Comparison of ENCODE assay signal across 9 mouse cellular contexts in the genomic region with DNA sequence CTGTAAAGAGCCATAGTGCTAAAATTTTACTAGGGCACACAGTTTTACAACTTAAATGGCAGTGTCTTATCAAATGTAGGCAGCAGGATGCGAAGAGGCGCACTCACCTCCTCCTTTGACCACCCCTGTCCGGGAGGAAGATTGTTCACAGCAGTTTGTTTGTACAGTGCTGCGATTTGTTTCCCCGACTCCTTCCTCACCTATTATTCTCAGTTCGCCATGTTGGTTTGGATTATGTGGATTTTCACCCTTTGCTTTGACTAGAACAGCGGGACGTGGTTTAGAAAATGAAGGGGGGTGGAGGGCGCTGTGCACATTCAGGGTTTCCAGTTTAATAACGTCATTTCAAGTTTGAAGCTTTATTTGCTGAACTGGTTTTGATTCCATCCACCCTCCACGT. TPM values are rescaled to one million over a fixed set of nuclear protein-coding genes. Genes with fewer than 3 reads are reported as not detected.
DNase-seq lines count a peak whose midpoint lies in the region; ATAC-seq and TF ChIP-seq lines count a peak whose summit lies in the region.
"Had no signal": no experiment of that assay in that cellular context is flagged by ENCODE, and none has a peak within 500 bp of the region (broad histone marks: within the 10 kb centered on the region; RNA-seq: fewer than 3 reads in every experiment).

No protein-coding gene starts in this region.

- H3K4me1 ChIP-seq in heart, embryonic 11.5 days (ENCODE audit: control insufficient read depth, insufficient read depth, low read length), result no peaks in the 10 kb centered on the region
- peaks cover 4% of the 10 kb centered on the region; the same call in 1 of the 2 replicates for H3K4me1 ChIP-seq in heart, embryonic 15.5 days (replicated peaks)
- no peaks in the 10 kb centered on the region for H3K4me1 ChIP-seq in liver, embryonic 14.5 days (replicated peaks; ENCODE audit: control insufficient read depth in 2 of 2, insufficient read depth in 2 of 2, low read length in 1 of 2)
- no peaks in the 10 kb centered on the region; the same call in 1 of the 2 replicates for H3K4me1 ChIP-seq in stomach, embryonic 16.5 days (ENCODE audit: control insufficient read depth, insufficient read depth, low read length)

- TF ChIP-seq EP300 in liver, embryonic 14.5 days (IDR thresholded peaks at IDR 0.05; ENCODE audit: low read depth), result no peak

- peak overlapping the region; percentile 80 for H3K4me2 ChIP-seq in heart, embryonic 11.5 days
- peak overlapping the region; percentile 81 for H3K4me2 ChIP-seq in heart, embryonic 15.5 days
- H3K4me2 ChIP-seq in liver, embryonic 14.5 days (ENCODE audit: low read depth), result peak overlapping the region; percentile 48
- H3K4me2 ChIP-seq in stomach, embryonic 16.5 days (ENCODE audit: low read depth, low read length), result peak overlapping the region; percentile 86

- no peaks in the 10 kb centered on the region for H3K36me3 ChIP-seq in heart, embryonic 11.5 days (ENCODE audit: control insufficient read depth, insufficient read depth, low read length)
- H3K36me3 ChIP-seq in heart, embryonic 15.5 days, result no peaks in the 10 kb centered on the region
- no peaks in the 10 kb centered on the region for H3K36me3 ChIP-seq in liver, embryonic 14.5 days (replicated peaks; ENCODE audit: control insufficient read depth, insufficient read depth, low read depth)
- H3K36me3 ChIP-seq in stomach, embryonic 16.5 days (ENCODE audit: control insufficient read depth, insufficient read depth, low read length), result no peaks in the 10 kb centered on the region

- peak overlapping the region; percentile 60 for H3K27ac ChIP-seq in heart, embryonic 11.5 days (ENCODE audit: low read depth, low read length)
- H3K27ac ChIP-seq in heart, embryonic 15.5 days, result peak overlapping the region; percentile 89
- H3K27ac ChIP-seq in liver, embryonic 14.5 days, result no peak overlapping the region
- peak overlapping the region; percentile 77 for H3K27ac ChIP-seq in stomach, embryonic 16.5 days (ENCODE audit: low read length)

- no peak; the same call in 1 of the 2 replicates for ATAC-seq in heart, embryonic 11.5 days (replicated peaks; ENCODE audit: insufficient number of reproducible peaks, low FRiP score, low TSS enrichment)
- 0 out of 2 replicates have a peak, but pooled peaks have one; percentile 31 for ATAC-seq in heart, embryonic 15.5 days (replicated peaks; ENCODE audit: insufficient number of reproducible peaks, insufficient read depth, low FRiP score, low read depth)
- no peak for ATAC-seq in liver, embryonic 14.5 days (ENCODE audit: insufficient read depth)
- no peak for ATAC-seq in stomach, embryonic 16.5 days (ENCODE audit: insufficient read depth, low FRiP score)
- no peak for ATAC-seq in erythroblast, adult 5-6 weeks (replicated peaks; ENCODE audit: low FRiP score, poor library complexity, severe bottlenecking)

- DNase-seq in heart, adult 11 months, result no peak
- DNase-seq in brain, adult 2 months (ENCODE audit: low read depth, low spot score), result peak; percentile 43
- DNase-seq in liver, embryonic 14.5 days (ENCODE audit: low read depth in 3 of 3, low spot score in 3 of 3), result no peak
- no peak for DNase-seq in B cell, adult 2 months

- H3K27me3 ChIP-seq in heart, embryonic 11.5 days (ENCODE audit: control insufficient read depth, insufficient read depth, low read length), result no peaks in the 10 kb centered on the region
- H3K27me3 ChIP-seq in heart, embryonic 15.5 days, result no peaks in the 10 kb centered on the region
- peaks cover 3% of the 10 kb centered on the region; the same call in 1 of the 2 replicates for H3K27me3 ChIP-seq in liver, embryonic 14.5 days (ENCODE audit: control insufficient read depth, insufficient read depth, low read length)
- no peaks in the 10 kb centered on the region for H3K27me3 ChIP-seq in stomach, embryonic 16.5 days (ENCODE audit: control insufficient read depth, insufficient read depth, low read length)

- WGBS in heart, embryonic 11.5 days (ENCODE audit: insufficient replicate concordance), result 3% methylated on average over 11 of the region's 11 CpGs
- WGBS in heart, embryonic 15.5 days, result 3% methylated on average over 11 of the region's 11 CpGs
- WGBS in liver, embryonic 14.5 days (ENCODE audit: insufficient replicate concordance), result 2% methylated on average over 11 of the region's 11 CpGs
- 2% methylated on average over 11 of the region's 11 CpGs for WGBS in stomach, embryonic 16.5 days

- peak overlapping the region; percentile 79 for H3K9ac ChIP-seq in heart, embryonic 11.5 days (ENCODE audit: low read depth, low read length)
- H3K9ac ChIP-seq in heart, embryonic 15.5 days, result peak overlapping the region; percentile 79
- H3K9ac ChIP-seq in liver, embryonic 14.5 days (replicated peaks), result no peak overlapping the region
- peak overlapping the region; percentile 82 for H3K9ac ChIP-seq in stomach, embryonic 16.5 days (ENCODE audit: low read length)

- no peaks in the 10 kb centered on the region for H3K9me3 ChIP-seq in heart, embryonic 11.5 days (replicated peaks; ENCODE audit: control insufficient read depth, low read length)
- no peaks in the 10 kb centered on the region for H3K9me3 ChIP-seq in heart, embryonic 15.5 days (replicated peaks)
- H3K9me3 ChIP-seq in liver, embryonic 14.5 days (ENCODE audit: control insufficient read depth, low read length), result no peaks in the 10 kb centered on the region
- no peaks in the 10 kb centered on the region for H3K9me3 ChIP-seq in stomach, embryonic 16.5 days (replicated peaks; ENCODE audit: control insufficient read depth, low read length)

- TF ChIP-seq CTCF in liver, embryonic 14.5 days (IDR thresholded peaks at IDR 0.05; ENCODE audit: low read depth), result no peak

- H3K4me3 ChIP-seq in heart, embryonic 11.5 days (ENCODE audit: low read depth, low read length), result peak overlapping the region; percentile 64
- H3K4me3 ChIP-seq in heart, embryonic 15.5 days, result peak overlapping the region; percentile 80
- peak overlapping the region; percentile 25 to 52; a peak in 2 of 4 replicates for H3K4me3 ChIP-seq in liver, embryonic 14.5 days (ENCODE audit: insufficient read depth in 1 of 2, low read depth in 2 of 2, low read length in 2 of 2)
- peak overlapping the region; percentile 74 for H3K4me3 ChIP-seq in stomach, embryonic 16.5 days (replicated peaks; ENCODE audit: low read length)
- H3K4me3 ChIP-seq: erythroblast, embryonic 14.5 days had no signal

RNA-seq across cellular contexts. Expression of gene Epha3, which starts 6.4 kb away (rescaled TPM):
- 10.7 and 11.9 TPM in 2 replicates for polyA plus RNA-seq in heart, embryonic 11.5 days (2014; fragmentation: Nextera tagmentation; extraction: Ambion mirVana)
- polyA plus RNA-seq in heart, embryonic 15.5 days (2015; fragmentation: Nextera tagmentation; extraction: Ambion mirVana), result 7.8 and 12.4 TPM in 2 replicates
- polyA plus RNA-seq in liver, embryonic 14.5 days (2012; rRNA removed), result 0.21 and 0.38 TPM in 2 replicates
- polyA plus RNA-seq in liver, embryonic 14.5 days (2014; fragmentation: Nextera tagmentation; extraction: Ambion mirVana), result 0.58 and 0.82 TPM in 2 replicates
- 14.4 and 16.0 TPM in 2 replicates for polyA plus RNA-seq in stomach, embryonic 16.5 days (2015; fragmentation: Nextera tagmentation; extraction: Ambion mirVana)
- total RNA-seq in erythroblast, adult 5-6 weeks (2015; ENCODE audit: low replicate concordance), result not detected in 2 replicates
- not detected in 2 replicates for total RNA-seq in erythroblast, adult 5-6 weeks (2017; ENCODE audit: low replicate concordance)
- polyA plus RNA-seq: erythroblast, embryonic 14.5 days had no signal
